Mouse (Mus musculus) mouse embryonic stem cell (cell line): ENCODE results near the gene Cracr2b.

Source experiments
- in situ Hi-C, 2 experiments: fragments of 300-500 bp; cut with MboI; formaldehyde crosslinking; loops; 1 replicate in 1 of 2; 3 replicates in 1 of 2; pipeline ENCODE4 v1.14.3; 2019 to 2020; ENCODE audit warnings: low sequenced_read_pairs in 2 of 2, low pct_unique_long_range_greater_than_20kb in 1 of 2, mixed read lengths in 1 of 2; ENCODE audit not compliant: unreplicated experiment in 1 of 2

Gene Cracr2b

DNA sequence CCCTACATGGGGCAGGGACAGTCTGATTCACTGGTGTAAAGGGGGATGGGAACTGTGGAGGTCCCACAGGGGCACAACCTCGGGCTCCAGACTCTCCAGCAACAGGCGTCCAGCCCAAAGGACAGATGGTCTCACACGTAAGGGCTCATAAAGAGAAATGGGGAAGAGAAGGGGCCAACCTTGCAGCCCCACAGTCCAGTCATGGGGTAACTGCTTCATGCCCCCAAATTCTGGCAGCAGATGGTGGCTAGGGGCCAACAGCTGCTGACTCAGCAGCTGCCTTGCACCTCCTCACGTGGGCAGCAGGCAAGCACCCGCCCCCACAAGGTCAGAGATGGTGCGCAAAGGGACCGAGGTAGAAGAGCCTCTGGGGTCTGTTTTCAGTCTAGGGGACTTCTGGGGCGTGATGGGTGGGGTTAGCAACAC, 28.7 kb upstream of the Cracr2b start:
- in situ Hi-C loops = no loop called here

DNA sequence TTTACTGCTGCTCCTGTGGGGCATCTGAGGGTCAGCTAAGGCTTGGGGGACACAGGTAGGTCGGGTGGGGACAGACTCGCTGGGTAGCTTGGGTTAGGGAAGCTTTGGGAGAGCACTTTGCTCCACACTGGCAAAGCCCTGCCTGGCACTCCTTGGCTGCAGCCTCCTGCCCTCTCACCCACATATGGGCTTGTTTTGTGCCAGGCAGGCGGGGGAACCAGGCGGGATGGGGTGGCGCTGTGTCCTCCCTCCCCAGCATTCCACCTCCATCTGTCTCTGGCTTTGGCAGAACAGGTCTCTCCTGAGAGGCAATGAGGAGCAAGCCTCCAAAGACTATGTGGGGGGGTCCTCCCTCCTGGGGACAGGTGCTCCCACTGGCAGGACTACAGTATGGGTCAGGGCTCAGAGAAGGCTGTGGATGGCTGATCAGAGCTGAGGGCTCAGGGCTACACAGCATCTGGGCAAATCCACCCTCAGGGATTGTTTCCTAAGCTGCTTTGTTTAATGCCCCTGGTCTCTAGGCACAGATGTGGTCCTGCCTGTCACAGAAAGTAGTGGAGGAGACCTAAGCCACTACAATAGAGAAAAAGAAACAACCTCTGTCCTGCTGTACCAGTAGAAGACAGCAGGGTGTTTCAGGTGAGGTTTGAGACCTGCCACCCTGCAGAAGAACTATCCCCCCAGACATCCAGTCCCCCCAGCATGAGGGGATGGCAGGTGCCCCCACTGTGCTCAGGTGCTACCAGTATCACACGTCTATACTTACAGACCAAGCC, 28.0 kb upstream of the Cracr2b start:
- in situ Hi-C loops = no loop called here

DNA sequence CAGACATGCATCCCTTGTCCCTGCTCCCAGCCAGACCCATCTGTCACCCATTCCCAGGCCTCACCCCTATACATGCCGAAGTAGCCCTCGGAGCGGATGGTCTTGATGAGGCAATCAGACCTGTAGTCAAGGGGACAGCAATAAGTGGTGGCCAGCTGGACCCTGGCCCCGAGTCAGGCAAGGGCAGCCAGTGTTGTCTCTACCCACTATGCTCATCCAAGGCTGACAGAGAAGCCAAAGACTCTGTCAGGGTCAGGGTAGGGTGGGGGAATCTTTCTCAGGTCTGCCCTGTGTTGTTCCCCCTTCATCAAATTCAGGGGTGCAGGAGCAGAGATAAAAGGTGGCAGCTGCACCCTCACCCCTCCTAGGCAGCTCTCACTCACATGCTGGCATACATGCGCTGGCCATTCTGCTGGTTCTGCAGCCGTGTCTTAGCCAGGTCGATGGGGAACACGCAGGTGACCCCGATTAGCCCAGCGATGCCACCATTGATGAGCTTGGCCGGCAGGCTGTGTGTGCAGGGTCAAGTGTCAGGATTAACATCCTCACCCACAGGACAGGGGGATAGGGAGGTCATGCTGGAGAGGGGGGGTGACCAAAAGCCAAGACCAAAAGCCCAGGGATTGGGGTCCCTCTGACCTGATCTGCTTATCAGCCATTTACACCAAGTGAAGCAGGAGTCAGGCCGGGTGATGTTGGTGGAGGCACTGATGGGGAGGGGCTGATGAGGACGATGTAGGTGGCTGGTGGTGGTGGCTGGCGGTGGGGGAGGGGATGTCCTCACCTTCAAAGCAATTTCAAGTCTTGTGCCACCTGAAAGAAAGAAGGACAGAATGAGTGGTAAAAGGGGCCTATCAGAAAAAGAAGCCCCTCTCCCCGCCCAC, 27.1 kb upstream of the Cracr2b start:
- in situ Hi-C loops = no loop called here

DNA sequence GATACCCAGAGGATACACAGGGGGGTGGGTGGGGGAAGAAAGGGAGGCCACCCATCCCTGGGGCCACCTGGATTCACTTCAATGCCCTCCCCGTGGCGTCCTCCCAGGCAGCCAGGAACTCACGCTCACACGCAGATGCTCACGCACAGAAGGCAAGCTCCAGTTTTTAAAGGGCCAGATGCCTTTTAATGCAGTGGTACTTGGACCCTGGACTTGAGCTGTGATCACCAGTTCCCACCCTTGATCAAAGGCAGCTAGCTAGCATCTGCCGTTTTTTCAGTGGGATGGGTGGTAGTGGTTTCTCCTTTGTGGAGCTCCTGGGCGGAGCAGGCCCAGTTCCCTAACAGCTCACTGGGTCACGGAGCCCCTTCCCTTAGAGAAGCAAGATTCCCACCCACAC, 26.4 kb upstream of the Cracr2b start:
- in situ Hi-C loops = no loop called here

DNA sequence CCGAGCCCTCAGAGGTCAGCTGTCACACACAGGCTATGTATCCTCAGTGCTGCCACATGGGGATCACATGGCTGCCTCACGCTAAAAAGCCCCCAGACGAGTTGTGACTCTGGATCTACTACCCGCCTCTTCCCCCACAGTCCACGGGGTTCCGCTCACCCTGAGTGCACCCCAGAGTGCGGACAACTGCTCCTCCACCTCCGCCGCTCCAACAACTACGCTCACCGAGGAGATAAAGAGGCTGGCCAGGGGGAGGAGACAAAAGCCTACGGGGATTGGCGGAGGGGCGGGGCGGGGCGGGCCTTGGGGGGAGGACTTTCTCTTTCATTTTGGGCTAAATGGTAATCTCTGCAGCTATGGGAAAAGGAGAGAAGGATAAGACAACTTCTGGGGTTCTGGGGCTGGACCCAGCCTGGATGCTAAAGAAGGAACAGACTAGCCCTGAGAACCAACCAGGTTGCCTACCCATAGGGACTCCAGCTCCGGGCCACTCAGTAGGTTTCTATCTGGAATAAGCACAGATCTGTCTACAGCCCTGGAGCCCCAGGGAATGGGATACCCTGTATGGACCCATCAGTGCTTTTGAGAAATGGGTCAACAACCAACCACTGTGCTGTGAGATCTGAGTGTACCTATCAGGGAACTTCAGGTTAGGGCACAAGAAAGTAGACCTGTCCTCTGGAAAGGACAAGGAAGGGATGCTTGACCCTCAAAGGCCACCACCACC, 25.6 kb upstream of the Cracr2b start:
- in situ Hi-C loops = no loop called here

DNA sequence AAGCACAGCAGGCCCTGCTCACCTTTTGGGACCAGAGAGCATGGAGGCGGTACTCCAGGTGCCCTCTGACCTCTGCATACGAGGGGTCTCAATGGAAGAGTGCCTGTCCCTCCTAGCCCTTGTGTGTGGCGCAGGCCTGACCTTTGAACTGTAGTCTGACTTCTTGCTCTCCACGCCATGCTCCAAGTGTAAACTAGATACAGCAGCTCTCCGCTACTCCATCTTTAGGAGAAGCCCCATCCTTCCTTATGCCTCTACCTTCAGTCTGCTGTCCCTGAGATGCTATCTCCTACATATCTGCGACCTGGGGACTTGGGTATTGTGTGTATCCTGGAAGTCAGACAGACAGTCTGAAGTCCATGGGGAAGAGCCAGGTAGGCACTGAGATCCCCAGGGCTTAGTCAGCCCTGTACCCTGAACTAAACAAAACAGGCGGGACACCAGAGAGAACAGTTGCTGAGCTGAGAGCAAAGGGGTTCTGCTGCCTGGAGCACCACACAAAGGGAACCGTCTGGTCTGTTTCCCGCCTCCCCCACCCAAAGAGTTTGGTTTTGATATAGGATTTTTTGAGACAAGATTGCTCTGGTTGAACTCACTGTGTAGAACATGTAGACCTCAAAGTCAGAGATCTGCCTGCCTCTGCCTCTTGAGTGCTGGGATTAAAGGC, 24.9 kb upstream of the Cracr2b start:
- in situ Hi-C loops = no loop called here

DNA sequence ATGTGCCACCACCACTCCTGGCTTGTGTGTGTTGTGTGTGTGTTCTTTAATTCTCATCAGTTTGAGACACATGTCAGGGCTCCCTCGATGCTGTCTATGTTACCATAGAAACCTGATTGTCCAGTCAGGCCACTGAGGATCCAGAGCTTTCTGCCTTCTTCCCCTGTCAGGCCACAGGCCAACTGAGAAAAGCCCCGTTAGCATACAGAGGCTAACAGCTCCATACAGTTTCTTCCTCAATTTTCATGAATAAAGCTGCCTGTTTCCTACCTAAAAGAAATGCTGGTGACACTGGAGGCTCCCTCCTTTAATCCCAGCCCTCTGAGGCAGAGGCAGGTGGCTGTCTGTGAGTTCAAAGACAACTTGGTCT, 24.4 kb upstream of the Cracr2b start:
- in situ Hi-C loops = no loop called here

DNA sequence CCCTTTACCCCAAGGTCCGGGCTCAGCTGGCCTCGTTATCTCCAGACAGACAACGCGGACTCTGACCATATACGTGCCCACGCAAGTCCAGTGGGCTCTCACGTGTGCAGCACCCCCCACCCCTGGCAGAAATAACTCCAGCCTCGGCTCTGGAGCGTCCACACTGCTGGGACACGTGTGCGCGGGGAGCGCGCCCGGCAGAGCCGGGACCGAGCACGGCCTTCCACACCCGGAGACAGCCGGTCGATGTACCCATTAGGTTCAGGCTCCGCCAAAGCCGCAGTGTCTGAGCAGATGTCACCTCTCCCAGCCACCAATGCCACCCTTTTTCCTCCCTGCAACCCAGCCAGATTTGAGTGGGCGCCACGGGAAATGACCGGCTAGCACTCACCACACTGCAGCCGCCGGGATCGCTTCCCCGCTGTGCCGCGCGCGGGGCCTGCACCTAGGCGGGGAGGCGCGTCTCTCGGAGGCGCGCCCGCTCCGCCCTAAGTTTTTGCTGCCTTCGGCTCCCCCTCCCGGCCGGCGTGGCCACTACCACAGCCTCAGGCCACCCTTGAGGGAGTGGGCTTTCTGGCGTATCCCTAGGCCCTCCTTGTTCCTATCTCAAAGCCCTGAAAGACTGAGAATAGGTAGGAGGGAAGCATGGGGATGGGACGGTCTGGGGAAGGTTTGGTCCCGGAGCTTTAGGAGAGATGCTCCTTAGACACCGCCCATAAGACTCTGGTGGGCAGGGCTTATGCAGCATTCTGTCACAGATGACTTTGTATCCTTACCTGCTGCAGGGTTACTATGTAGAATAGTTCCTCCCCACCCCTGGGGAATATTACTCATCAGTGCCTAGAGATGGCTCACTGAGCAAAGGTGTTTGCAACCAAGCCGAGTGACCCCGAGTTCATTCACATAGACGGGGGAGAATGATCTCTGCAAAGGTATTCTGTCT, 23.4 kb upstream of the Cracr2b start, which contains the start of gene Slc25a22:
Gene Slc25a22, minus strand, starts transcription at position 715 of the 943 bp plus-strand sequence.
- in situ Hi-C loops = no loop called here

DNA sequence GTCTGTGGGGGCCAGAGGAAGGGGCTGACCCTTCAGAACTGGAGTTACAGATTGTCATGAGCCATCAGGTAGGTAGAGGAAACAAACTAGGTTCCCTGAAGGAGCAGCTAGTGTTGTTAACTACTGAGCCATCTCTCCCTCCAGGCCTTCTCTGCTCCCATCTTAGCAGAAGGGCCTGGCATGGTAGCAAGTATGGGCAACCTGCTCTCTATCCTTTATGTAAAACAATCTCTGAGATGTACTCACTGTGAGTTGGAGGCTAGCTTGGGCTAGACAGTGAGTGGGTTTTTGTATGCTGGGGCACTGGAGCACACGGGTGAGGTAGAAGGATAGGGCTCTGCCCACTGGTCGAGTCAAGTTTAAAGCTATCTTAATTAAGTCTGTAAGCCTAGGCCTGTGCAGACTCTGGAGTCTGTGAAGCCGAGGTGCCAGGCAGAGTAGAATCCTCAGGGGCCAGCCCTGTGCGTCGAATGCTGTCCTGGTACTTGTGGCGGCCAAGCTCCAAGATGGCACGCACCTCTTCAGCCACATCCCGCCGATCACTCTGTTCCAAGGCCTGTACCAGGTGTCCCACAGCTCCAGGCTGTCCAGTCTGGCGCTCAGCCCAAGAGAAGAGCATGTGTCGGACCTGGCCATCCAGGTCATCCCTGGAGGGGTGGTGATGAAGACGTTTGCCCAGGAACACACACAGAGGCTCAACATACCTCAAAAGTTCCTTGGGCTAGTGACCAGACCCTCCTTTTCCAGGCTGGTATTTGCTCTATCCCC, 22.5 kb upstream of the Cracr2b start:
- in situ Hi-C loops = no loop called here

DNA sequence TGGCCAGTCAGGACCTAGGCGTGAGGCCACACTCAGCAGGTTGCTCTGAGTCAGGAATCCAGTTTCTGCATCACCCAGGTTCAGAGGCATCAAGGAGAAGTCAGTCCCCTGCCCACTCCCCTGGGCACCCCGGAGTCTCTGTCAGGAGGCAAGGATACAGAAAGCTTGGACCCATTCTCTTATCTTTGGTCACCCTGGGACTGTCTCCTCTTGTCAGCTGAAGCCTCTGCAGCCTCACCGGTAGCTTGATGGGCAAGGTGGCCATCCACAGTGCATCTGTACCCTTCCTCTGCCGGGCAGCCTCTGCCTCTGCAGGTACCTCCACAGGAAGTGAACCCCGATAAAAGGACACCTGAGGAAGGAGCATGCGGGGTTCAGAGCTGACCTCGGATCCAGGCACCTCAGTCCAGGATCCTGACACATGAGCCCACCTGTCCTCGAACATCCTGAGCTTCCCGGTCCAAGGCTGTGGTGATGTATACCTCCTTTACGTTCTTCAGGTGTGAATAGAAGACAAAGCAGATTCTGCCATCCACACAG, 21.7 kb upstream of the Cracr2b start:
- in situ Hi-C loops = no loop called here

DNA sequence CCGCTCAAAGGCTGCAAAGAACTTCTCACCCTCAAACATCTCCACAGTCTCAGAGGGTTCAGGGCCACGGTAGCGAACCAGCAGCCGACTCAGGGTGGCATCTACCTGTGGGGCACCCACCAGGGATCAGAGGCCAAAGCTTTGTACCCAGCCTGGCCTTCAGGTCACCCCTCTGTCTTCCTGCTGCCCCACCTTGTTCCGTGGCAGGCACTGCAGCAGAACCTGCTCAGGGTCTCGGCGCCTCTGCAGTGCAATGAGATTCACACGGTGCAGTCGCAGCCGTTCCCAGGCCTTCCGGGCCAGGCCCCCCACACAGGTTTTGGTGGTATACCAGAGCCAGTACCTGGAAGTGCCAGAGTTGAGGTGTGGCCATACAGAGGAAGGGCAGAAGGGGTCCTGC, 21.1 kb upstream of the Cracr2b start:
- in situ Hi-C loops = no loop called here

DNA sequence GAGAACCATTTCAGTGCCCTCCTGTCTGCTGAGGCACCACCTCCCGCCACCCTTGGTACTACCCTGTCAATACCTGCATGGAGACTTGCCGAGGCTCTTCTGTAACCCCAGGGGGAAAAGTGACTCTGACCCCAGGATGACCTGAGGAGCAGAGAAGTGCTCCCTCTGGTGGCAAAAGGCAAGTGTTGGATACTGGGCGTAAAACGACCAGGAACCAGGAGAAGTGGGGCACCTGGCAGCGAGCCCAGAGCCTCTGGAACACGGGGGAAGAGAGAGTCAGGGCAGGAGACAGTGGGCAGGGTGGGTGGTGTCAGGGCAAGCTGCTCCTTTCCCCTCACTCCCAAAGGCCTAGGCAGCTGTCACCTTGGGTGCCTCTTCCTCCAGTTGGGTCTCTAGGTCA, 20.3 kb upstream of the Cracr2b start:
- in situ Hi-C loops = no loop called here

DNA sequence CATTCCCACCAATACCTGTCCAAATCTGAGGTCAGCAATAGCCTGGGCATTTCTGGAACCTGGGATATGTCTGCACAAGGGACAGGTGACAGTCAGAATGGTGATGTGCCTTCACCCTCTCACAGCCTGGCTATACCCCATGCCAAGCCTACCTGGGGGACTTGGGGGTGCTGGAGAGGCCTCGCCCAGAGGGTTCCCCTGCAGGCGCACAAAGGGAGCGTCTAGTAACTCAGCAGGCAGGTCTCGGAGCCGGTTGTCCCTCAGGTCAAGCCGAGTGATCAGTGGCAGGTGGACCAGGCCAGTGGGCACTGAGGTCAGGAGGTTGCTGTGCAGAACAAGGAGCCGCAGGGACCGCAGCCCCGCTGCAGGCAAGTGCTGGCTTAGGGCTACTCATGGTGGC, 19.4 kb upstream of the Cracr2b start:
- in situ Hi-C loops = no loop called here

DNA sequence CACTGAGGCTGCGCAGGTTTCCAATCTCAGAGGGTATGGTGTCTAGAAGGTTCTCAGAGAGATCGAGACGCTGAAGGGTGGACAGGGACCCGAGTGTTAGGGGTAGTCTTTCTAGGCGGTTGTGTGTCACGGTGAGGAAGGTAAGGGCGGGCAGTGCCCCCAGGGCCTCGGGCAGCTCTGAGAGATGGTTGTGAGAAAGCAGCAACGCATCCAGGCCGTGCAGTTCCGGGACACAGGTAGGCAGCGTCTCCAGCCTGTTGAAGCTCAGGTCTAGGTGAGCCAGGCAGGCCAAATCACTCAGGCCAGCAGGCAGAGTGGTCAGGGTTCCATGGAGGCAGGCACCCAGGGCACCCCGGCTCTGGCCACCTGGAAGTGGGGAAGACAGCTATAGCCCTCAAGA, 18.7 kb upstream of the Cracr2b start:
- in situ Hi-C loops = no loop called here

DNA sequence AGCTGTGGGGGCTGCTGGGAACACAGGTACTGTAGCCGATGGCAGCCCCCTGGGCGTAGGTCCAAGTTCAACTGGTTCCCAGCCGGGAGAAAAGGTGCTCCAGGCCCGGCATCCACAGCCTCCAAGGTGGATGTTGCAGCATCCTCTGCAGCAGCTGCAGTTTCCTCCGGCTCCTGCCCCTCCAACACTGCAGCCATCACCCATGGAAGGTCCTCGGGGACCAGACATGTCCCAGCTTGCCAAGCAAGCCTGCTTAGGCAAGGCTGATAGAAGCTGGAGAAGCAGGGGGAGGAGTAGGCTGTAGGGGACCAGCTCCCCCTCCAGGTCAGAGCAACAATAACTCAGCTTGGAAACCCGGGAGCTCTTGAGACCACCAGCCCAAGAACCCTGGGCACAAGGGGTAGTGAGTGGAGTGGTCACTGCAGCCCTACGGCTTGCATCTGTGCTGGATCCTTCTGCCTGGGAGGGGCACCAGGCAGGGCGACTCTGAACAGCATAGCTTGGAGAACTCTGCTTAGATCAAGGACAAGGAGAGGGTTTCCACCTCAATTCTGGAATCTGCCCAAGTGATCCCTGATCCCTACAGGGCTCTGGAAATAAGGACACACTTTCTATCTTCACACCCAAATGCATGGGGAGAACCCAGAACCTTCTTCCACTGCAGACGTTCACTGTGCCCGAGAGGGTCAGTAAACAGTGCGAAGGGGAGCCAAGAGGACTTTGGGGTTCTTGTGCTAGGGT, 17.6 kb upstream of the Cracr2b start:
- in situ Hi-C loops = no loop called here

DNA sequence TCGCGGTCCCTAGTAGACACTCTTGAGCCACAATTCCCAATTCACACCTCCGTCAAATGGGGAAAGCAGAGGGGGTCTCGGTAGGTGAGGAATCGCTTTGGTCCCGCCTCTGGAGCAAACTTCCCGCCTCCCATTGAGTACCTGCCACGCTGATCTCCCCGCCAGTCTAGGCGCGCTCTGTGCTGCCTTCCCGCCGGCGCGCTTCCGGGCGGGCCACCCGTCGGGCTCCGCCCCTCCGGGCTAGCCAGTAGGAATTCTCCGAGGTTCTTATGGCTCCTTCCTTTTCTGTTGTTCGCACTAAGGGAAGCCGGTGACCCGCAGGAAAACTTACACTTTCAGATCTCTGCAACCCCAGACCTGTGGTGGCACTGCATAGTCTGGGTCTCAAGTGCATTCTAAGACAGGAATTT, 17.1 kb upstream of the Cracr2b start, which contains the start of gene Pidd1:
Gene Pidd1, minus strand, starts transcription at position 198 of the 410 bp plus-strand sequence.
- in situ Hi-C loops = no loop called here
